Mouse (Mus musculus) forebrain, embryonic 12.5 days (tissue): ENCODE measurements around the gene Fgd3. TPM values are rescaled to one million over a fixed set of nuclear protein-coding genes. Genes with fewer than 3 reads are reported as not detected.
A peak's percentile ranks its signal among the peaks of the same experiment; 100 is the strongest.

ENCODE experiments used
- ATAC-seq: fragments of 200-750 bp; cut with Nextera tagmentation; 2 replicates; pipeline ENCODE4 v1.8.0; 2017; ENCODE audit warnings: moderate TSS enrichment; ENCODE audit not compliant: low FRiP score
- H3K27ac ChIP-seq: fragments of 300-500 bp; sonication (generic); 2 replicates; pipeline ENCODE4 v1.5.1; 2016; ENCODE audit warnings: mild to moderate bottlenecking
- H3K27me3 ChIP-seq: fragments of 300-500 bp; sonication (generic); 2 replicates; pipeline ENCODE4 v1.6.1; 2016; ENCODE audit warnings: mild to moderate bottlenecking
- H3K36me3 ChIP-seq: fragments of 300-500 bp; sonication (generic); replicated peaks from 2 replicates; pipeline ENCODE4 v1.6.1; 2016; ENCODE audit warnings: mild to moderate bottlenecking
- H3K4me1 ChIP-seq: fragments of 300-500 bp; sonication (generic); 2 replicates; pipeline ENCODE4 v1.6.1; 2016
- H3K4me2 ChIP-seq: fragments of 300-500 bp; sonication (generic); 2 replicates; pipeline ENCODE4 v1.6.1; 2016; ENCODE audit warnings: mild to moderate bottlenecking, moderate library complexity
- H3K4me3 ChIP-seq: fragments of 300-500 bp; sonication (generic); replicated peaks from 2 replicates; pipeline ENCODE4 v1.5.1; 2016; ENCODE audit warnings: mild to moderate bottlenecking
- H3K9ac ChIP-seq: fragments of 300-500 bp; sonication (generic); 2 replicates; pipeline ENCODE4 v1.6.1; 2016; ENCODE audit warnings: mild to moderate bottlenecking
- H3K9me3 ChIP-seq: fragments of 300-500 bp; sonication (generic); 2 replicates; pipeline ENCODE4 v1.6.1; 2016
- WGBS: fragments of 180-500 bp; shearing (Covaris S2); methylation state at CpG from one replicate; pipeline ENCODE4 v1.1.7; 2016; 5-methylcytosine and 5-hydroxymethylcytosine counted together
- polyA plus RNA-seq: library from polyadenylated mRNA; unstranded; fragments of >200 nt; fragmentation: Nextera tagmentation; extraction: Ambion mirVana; gene quantifications from 2 replicates; pipeline ENCODE4 v1.2.1, GENCODE M21; 2016

The Fgd3 gene
- polyA plus RNA-seq, 1 experiment from 2014 or later, result 1.7 TPM

GRCm38 (mm10) chr13:49252113-49252512, 68.0 kb downstream of the Fgd3 start:
- H3K4me2 ChIP-seq, result no peak overlapping the region
- no peak overlapping the region for H3K27ac ChIP-seq
- H3K9me3 ChIP-seq, result no peaks in the 10 kb centered on the region
- no peak overlapping the region for H3K9ac ChIP-seq
- ATAC-seq, result no peak
- WGBS, result 68% methylated on average over 2 of the region's 2 CpGs
- peaks cover 35% of the 10 kb centered on the region for H3K27me3 ChIP-seq
- no peaks in the 10 kb centered on the region for H3K36me3 ChIP-seq
- H3K4me3 ChIP-seq, result no peak overlapping the region
- H3K4me1 ChIP-seq, result peaks cover 15% of the 10 kb centered on the region

GRCm38 (mm10) chr13:49250716-49251517, 69.2 kb downstream of the Fgd3 start:
- no peaks in the 10 kb centered on the region for H3K36me3 ChIP-seq
- H3K27me3 ChIP-seq, result peaks cover 47% of the 10 kb centered on the region
- WGBS, result 24% methylated on average over 4 of the region's 4 CpGs
- peaks cover 15% of the 10 kb centered on the region for H3K4me1 ChIP-seq
- no peak overlapping the region for H3K4me2 ChIP-seq
- ATAC-seq, result no peak
- H3K9ac ChIP-seq, result no peak overlapping the region
- no peak overlapping the region for H3K4me3 ChIP-seq
- no peaks in the 10 kb centered on the region for H3K9me3 ChIP-seq
- no peak overlapping the region for H3K27ac ChIP-seq

- Histone ChIP-seq H3K27ac (no peak overlapping the region), H3K27me3 (peaks cover 50% of the 10 kb centered on the region), H3K4me2 (no peak overlapping the region), H3K9ac (no peak overlapping the region), H3K4me3 (no peak overlapping the region), H3K4me1 (peaks cover 15% of the 10 kb centered on the region), H3K36me3 (no peaks in the 10 kb centered on the region), H3K9me3 (no peaks in the 10 kb centered on the region)
- WGBS, result 75% methylated on average over 2 of the region's 2 CpGs
- no peak for ATAC-seq
Observed at GRCm38 (mm10) chr13:49249634-49250033, 70.5 kb downstream of the Fgd3 start.

GRCm38 (mm10) chr13:49248923-49249322, 71.2 kb downstream of the Fgd3 start:
- Histone ChIP-seq H3K9ac (no peak overlapping the region), H3K4me2 (no peak overlapping the region), H3K36me3 (no peaks in the 10 kb centered on the region), H3K27me3 (peaks cover 50% of the 10 kb centered on the region), H3K27ac (no peak overlapping the region), H3K9me3 (no peaks in the 10 kb centered on the region), H3K4me1 (peaks cover 15% of the 10 kb centered on the region), H3K4me3 (no peak overlapping the region)
- 71% methylated on average over 3 of the region's 3 CpGs for WGBS
- ATAC-seq, result no peak

- Histone ChIP-seq H3K27ac (no peak within 1 kb of the TSS), H3K4me2 (peak within 1 kb of the TSS; percentile 61), H3K9me3 (no peaks in the 10 kb centered on the region), H3K4me3 (peak within 1 kb of the TSS; percentile 40), H3K9ac (0 out of 2 replicates have a peak within 1 kb of the TSS, but pooled peaks have one; percentile 21), H3K4me1 (peaks cover 15% of the 10 kb centered on the region), H3K36me3 (no peaks in the 10 kb centered on the region), H3K27me3 (peaks cover 50% of the 10 kb centered on the region)
- no peak for ATAC-seq
- 19% methylated on average over 8 of the region's 8 CpGs for WGBS
Observed at GRCm38 (mm10) chr13:49248467-49248862, 71.6 kb downstream of the Fgd3 start, which contains the start of gene Susd3. Gene Susd3 (minus strand): TSS chr13:49248706.

- peak overlapping the region; percentile 61 for H3K4me2 ChIP-seq
- H3K9ac ChIP-seq, result 0 out of 2 replicates have a peak overlapping the region, but pooled peaks have one; percentile 21
- peaks cover 15% of the 10 kb centered on the region for H3K4me1 ChIP-seq
- H3K4me3 ChIP-seq, result peak overlapping the region; percentile 40
- 2% methylated on average over 58 of the region's 58 CpGs for WGBS
- H3K9me3 ChIP-seq, result no peaks in the 10 kb centered on the region
- no peak overlapping the region for H3K27ac ChIP-seq
- peaks cover 50% of the 10 kb centered on the region for H3K27me3 ChIP-seq
- ATAC-seq, result peak; percentile 23; the same call in 1 of the 2 replicates
- H3K36me3 ChIP-seq, result no peaks in the 10 kb centered on the region
Observed at GRCm38 (mm10) chr13:49247740-49248466, 72.2 kb downstream of the Fgd3 start.

GRCm38 (mm10) chr13:49247232-49247739, 72.8 kb downstream of the Fgd3 start:
- peaks cover 15% of the 10 kb centered on the region for H3K4me1 ChIP-seq
- peak overlapping the region; percentile 40 for H3K4me3 ChIP-seq
- no peaks in the 10 kb centered on the region for H3K36me3 ChIP-seq
- H3K9ac ChIP-seq, result no peak overlapping the region
- no peak overlapping the region for H3K27ac ChIP-seq
- peak overlapping the region; percentile 61 for H3K4me2 ChIP-seq
- ATAC-seq, result no peak
- WGBS, result 37% methylated on average over 12 of the region's 12 CpGs
- H3K9me3 ChIP-seq, result no peaks in the 10 kb centered on the region
- H3K27me3 ChIP-seq, result peaks cover 50% of the 10 kb centered on the region

- no peak for ATAC-seq
- Histone ChIP-seq H3K4me1 (peaks cover 15% of the 10 kb centered on the region), H3K27ac (no peak overlapping the region), H3K9me3 (no peaks in the 10 kb centered on the region), H3K27me3 (peaks cover 50% of the 10 kb centered on the region), H3K4me2 (no peak overlapping the region), H3K4me3 (no peak overlapping the region), H3K36me3 (no peaks in the 10 kb centered on the region), H3K9ac (no peak overlapping the region)
- WGBS, result 70% methylated on average over 2 of the region's 2 CpGs
Observed at GRCm38 (mm10) chr13:49246626-49247025, 73.5 kb downstream of the Fgd3 start.

- Histone ChIP-seq H3K36me3 (no peaks in the 10 kb centered on the region), H3K27ac (no peak overlapping the region), H3K4me1 (peaks cover 15% of the 10 kb centered on the region), H3K9ac (no peak overlapping the region), H3K4me2 (no peak overlapping the region), H3K27me3 (peaks cover 50% of the 10 kb centered on the region), H3K9me3 (no peaks in the 10 kb centered on the region), H3K4me3 (no peak overlapping the region)
- WGBS, result 85% methylated on average over 3 of the region's 3 CpGs
- ATAC-seq, result no peak
Observed at GRCm38 (mm10) chr13:49246011-49246410, 74.1 kb downstream of the Fgd3 start.

- Histone ChIP-seq H3K27me3 (peaks cover 42% of the 10 kb centered on the region), H3K9me3 (no peaks in the 10 kb centered on the region), H3K27ac (no peak overlapping the region), H3K4me1 (peaks cover 15% of the 10 kb centered on the region), H3K9ac (no peak overlapping the region), H3K4me2 (no peak overlapping the region), H3K36me3 (no peaks in the 10 kb centered on the region), H3K4me3 (no peak overlapping the region)
- 52% methylated on average over 4 of the region's 4 CpGs for WGBS
- no peak for ATAC-seq
Observed at GRCm38 (mm10) chr13:49245251-49245650, 74.9 kb downstream of the Fgd3 start.

GRCm38 (mm10) chr13:49243492-49243891, 76.6 kb downstream of the Fgd3 start:
- Histone ChIP-seq H3K9me3 (no peaks in the 10 kb centered on the region), H3K27me3 (peaks cover 29% of the 10 kb centered on the region), H3K4me2 (no peak overlapping the region), H3K4me3 (no peak overlapping the region), H3K27ac (no peak overlapping the region), H3K4me1 (peaks cover 13% of the 10 kb centered on the region), H3K36me3 (no peaks in the 10 kb centered on the region), H3K9ac (no peak overlapping the region)
- WGBS, result 99% methylated on average over 2 of the region's 2 CpGs
- no peak for ATAC-seq

GRCm38 (mm10) chr13:49242321-49243065, 77.6 kb downstream of the Fgd3 start:
- Histone ChIP-seq H3K4me3 (no peak overlapping the region), H3K27ac (no peak overlapping the region), H3K9ac (no peak overlapping the region), H3K36me3 (no peaks in the 10 kb centered on the region), H3K4me2 (no peak overlapping the region), H3K9me3 (no peaks in the 10 kb centered on the region), H3K27me3 (peaks cover 19% of the 10 kb centered on the region), H3K4me1 (peaks cover 3% of the 10 kb centered on the region)
- no peak for ATAC-seq
- WGBS, result 82% methylated on average over 9 of the region's 9 CpGs
